42 mouse cellular contexts compared by ENCODE assay signal in genomic region chr6:120288541-120288940, GRCm38 (mm10). TPM values are rescaled to one million over a fixed set of nuclear protein-coding genes. Genes with fewer than 3 reads are reported as not detected.
"Had no signal": no experiment of that assay in that cellular context is flagged by ENCODE, and none has a peak within 500 bp of the region (broad histone marks: within the 10 kb centered on the region; RNA-seq: fewer than 3 reads in every experiment).

No protein-coding gene starts in this region.

- H3K9ac ChIP-seq: heart, embryonic 13.5 days; heart, embryonic 15.5 days; hindbrain, embryonic 13.5 days; hindbrain, embryonic 15.5 days; kidney, embryonic 15.5 days; limb, embryonic 13.5 days; limb, embryonic 15.5 days; liver, embryonic 12.5 days had no signal

- ATAC-seq: hindbrain, postnatal 0 days; intestine, embryonic 16.5 days; liver, embryonic 12.5 days had no signal

- H3K4me1 ChIP-seq: heart, embryonic 13.5 days; heart, embryonic 15.5 days; hindbrain, embryonic 15.5 days; limb, embryonic 15.5 days; liver, embryonic 12.5 days had no signal

- H3K9me3 ChIP-seq: heart, embryonic 13.5 days; heart, embryonic 15.5 days; hindbrain, embryonic 13.5 days; hindbrain, embryonic 15.5 days; kidney, embryonic 15.5 days; limb, embryonic 13.5 days; limb, embryonic 15.5 days; liver, embryonic 12.5 days had no signal

- H3K4me3 ChIP-seq: heart, adult 2 months; heart, embryonic 13.5 days; heart, embryonic 15.5 days; hindbrain, embryonic 13.5 days; hindbrain, embryonic 15.5 days; kidney, embryonic 15.5 days; limb, embryonic 13.5 days; limb, embryonic 15.5 days; liver, embryonic 12.5 days had no signal

- H3K4me2 ChIP-seq: heart, embryonic 11.5 days; heart, embryonic 13.5 days; heart, embryonic 15.5 days; hindbrain, embryonic 13.5 days; hindbrain, embryonic 15.5 days; kidney, embryonic 15.5 days; limb, embryonic 13.5 days; limb, embryonic 15.5 days; liver, embryonic 12.5 days had no signal

- H3K36me3 ChIP-seq: heart, embryonic 13.5 days; heart, embryonic 15.5 days; hindbrain, embryonic 13.5 days; hindbrain, embryonic 15.5 days; kidney, embryonic 15.5 days; limb, embryonic 13.5 days; limb, embryonic 15.5 days; liver, embryonic 12.5 days had no signal

- H3K27ac ChIP-seq: heart, adult 2 months; heart, embryonic 13.5 days; heart, embryonic 15.5 days; hindbrain, embryonic 13.5 days; hindbrain, embryonic 15.5 days; hindbrain, postnatal 0 days; kidney, embryonic 15.5 days; kidney, postnatal 0 days; limb, embryonic 13.5 days; limb, embryonic 15.5 days; liver, embryonic 12.5 days had no signal

- DNase-seq: gastrocnemius, postnatal 14 days; gastrocnemius, postnatal 36 days; heart, adult 11 months; heart, adult 2 months; heart, postnatal 14 days; heart, postnatal 36 days; kidney, adult 11 months; kidney, adult 2 months; kidney, adult 9 months; kidney, postnatal 14 days; kidney, postnatal 36 days; layer of hippocampus, adult 9-11 months; layer of hippocampus, postnatal 36 days; left cerebral cortex, postnatal 4 days had no signal

RNA-seq across cellular contexts. Expression of gene D330020A13Rik, which starts 5.6 kb away (rescaled TPM):
- total RNA-seq: gastrocnemius, adult 18-20 months; gastrocnemius, adult 8-10 months; gastrocnemius, postnatal 36 days; heart, adult 2 months; heart, postnatal 14 days; heart, postnatal 36 days; hematopoietic stem cell, adult 5-6 weeks; layer of hippocampus, adult 18-20 months; layer of hippocampus, adult 8-10 months; layer of hippocampus, postnatal 14 days; layer of hippocampus, postnatal 36 days; left cerebral cortex, adult 18-20 months; left cerebral cortex, adult 8-10 months; left cerebral cortex, postnatal 10 days; left cerebral cortex, postnatal 4 days; liver, adult 2 months had no signal
- polyA plus RNA-seq: gonadal fat pad, adult 2 months; heart, adult 2 months; heart, embryonic 13.5 days; heart, postnatal 0 days; hindbrain, embryonic 13.5 days; hindbrain, postnatal 0 days; intestine, embryonic 14.5 days; large intestine, adult 2 months; limb, embryonic 11.5 days; liver, adult 2 months; liver, embryonic 12.5 days had no signal

RNA-seq across cellular contexts. Expression of gene B4galnt3, which starts 5.8 kb away (rescaled TPM):
- total RNA-seq: hematopoietic stem cell, adult 5-6 weeks had no signal
- polyA plus RNA-seq: hindbrain, embryonic 11.5 days had no signal
